Mouse (Mus musculus) gastrocnemius, postnatal 14 days (tissue): Measurements from ENCODE around the gene B3gat2. TPM values are rescaled to one million over a fixed set of nuclear protein-coding genes. Genes with fewer than 3 reads are reported as not detected.

ENCODE experiments used
- DNase-seq: peaks from one replicate; pipeline ENCODE4 v3.0.0; 2021; ENCODE audit warnings: mixed read lengths
- intact Hi-C: fragments of 180-260 bp; cut with DNase I; formaldehyde crosslinking; loops from one replicate; pipeline ENCODE4 v1.15.1; 2025; ENCODE audit warnings: low total_unique reads
- total RNA-seq, 2 experiments: library from RNA; stranded (reverse); gene quantifications; 2 replicates each; pipeline ENCODE4 v1.2.3; 2021

B3gat2 gene
- total RNA-seq, 2 experiments from 2014 or later, result not detected

DNA sequence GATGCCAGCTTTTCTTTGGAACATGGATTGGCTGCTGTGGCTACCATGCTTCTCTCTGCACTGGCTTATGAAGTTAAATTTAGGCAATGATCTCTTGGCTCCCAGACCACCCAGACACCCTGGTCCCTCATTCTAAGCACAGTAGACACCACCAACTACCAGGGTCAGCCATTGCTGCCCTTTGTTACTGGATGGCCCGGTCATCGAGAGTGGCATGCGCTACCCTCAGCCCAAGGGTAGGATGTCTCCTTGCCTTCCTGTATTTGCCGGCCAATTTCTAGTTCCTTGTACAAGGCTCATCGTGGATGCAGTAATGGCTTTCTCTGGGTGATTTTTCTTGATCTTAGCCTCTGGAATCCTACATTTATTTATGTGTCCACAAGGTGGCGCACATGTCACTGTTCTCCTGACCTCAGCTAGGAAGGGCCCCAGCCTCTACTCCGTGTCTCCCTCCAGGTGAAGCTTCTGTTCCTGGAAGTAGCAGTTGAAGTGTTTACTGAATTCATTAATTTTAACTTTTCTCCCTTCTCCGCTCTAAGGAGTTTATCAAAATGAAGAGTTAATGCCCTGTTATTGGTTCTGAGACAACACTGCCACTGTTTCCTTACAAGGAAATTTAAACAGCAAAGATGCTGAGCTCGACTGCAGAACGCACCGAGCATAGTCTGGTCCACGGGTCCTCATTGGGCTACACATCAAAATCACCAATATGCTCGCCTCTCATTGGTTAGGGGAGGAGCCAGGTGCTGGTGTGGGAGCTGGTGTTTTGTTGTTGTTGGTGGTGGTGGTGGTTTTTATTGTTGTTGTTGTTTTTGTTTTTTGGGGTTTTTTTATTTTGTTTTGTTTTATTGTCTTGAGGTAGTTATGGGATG lies 65.6 kb downstream of the B3gat2 start:
- DNase-seq, result peak; percentile 27
- intact Hi-C loops, result loop anchor here (5.0 to 10.0 kb wide), 2 partner anchors 210 to 348 kb away; partner anchors contain the start of gene Col9a1

DNA sequence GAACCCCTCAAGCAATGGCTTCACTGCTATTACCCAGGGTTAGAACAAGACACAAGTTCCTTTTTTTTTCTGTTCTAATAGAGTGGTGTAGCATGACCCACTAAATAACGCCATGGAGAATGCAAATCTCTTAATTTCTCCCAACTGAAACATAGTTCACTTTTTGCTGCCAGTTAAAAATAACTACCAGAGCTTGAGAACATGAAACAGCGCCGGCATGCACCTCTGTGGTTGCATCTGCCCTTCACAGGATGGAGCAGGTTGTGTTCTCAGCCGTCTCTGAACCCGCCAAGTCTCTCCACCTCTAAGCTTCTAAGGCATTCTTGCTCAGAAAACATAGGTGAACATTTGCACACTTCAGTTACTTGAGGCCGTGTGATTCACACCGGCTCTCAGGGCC lies 72.7 kb downstream of the B3gat2 start:
- no peak for DNase-seq
- intact Hi-C loops, result no loop called here

DNA sequence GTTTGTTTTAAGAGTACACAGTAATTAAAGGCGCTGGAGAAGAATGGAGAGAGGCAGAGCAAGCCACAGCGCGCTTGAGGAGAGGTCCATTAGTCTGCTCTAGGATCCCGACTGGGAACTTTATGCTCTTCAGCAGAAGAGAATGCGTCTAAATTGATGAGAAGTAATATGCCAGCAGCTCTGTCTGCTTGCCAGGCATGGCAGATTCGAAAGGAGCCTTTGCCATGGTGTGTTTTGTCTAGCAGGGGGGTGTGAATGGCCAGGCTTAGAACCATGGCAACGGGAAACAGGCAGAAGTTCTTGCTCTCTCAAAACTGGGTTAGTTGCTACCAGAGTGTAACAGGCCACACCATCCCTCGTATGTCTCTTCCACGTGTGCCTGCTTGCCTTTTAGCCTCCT lies 73.3 kb downstream of the B3gat2 start:
- intact Hi-C loops, result no loop called here
- DNase-seq, result no peak

DNA sequence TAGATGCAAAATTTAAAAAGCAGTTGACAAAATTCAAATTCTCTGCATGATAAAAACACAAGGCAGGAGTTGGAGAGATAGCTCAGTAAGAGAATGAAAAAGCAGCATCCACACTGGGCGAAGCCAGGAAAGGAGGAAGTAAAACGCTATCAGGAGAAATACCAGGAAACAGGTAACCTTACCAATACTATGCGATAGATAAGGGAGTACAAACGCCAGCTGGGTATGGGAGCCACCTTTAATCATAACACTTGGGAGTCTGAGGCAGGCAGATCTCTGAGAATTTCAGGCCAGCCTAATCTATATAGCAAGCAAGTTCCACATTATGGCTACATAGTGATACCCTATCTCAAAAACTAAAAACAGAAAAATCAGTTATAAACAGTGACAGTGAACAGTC lies 75.1 kb downstream of the B3gat2 start:
- intact Hi-C loops, result no loop called here
- no peak for DNase-seq

DNA sequence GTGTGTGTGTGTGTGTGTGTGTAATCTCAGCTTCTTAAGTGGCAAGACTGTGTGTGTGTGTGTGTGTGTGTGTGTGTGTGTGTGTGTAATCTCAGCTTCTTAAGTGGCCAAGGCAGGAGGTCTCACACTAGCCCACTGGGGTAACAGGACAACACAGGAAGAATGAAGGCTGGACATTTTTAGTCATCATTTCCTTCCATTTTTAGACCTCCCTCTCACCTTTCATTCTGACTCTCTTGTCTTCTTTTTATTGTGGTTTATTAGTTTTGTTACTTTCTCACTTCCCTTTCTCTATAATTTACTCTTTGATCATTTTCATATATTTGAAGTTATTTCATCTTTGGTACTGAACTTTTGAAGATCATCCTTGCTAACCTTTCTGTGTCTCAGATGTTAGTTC lies 79.4 kb downstream of the B3gat2 start:
- DNase-seq, result no peak
- intact Hi-C loops, result no loop called here

DNA sequence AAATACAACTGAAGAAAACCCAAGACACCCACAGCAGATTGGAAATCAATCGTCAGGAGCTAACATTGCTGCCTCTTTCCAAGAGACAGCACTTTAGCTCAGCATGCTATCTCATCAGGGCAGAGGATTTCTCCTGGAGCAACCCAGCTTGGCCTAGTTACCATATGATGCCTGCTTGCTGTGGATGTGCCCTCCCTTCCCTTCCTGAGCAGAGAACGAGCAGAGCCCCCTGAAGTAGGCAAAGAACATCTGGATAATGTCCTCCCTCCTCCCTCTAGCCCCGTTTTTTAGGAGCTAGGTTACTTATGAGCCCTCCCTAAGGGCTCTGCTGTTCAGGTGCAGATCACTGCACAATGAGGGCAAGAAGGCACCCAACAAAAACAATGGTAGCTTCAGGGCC lies 81.1 kb downstream of the B3gat2 start:
- intact Hi-C loops, result no loop called here
- DNase-seq, result no peak

DNA sequence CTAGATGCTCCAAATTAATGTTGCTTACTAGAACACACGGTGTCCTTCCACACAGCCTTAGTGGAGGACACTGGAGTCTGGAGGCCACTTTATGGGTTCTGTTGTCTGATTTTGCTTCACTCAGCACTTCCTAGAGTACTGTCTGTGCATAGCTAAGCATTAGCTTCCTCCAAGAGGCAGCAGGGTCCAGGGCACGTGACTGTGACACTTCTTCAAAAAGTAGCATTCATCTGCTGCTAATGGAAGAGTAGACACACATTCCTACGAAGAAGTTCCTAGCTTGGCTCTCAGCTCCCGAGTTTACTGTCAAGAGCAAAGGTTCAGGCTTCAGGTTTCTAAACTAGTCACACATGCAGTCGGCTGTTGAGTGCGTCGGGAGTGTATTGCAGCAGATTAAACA lies 82.2 kb downstream of the B3gat2 start:
- intact Hi-C loops, result no loop called here
- DNase-seq, result no peak

DNA sequence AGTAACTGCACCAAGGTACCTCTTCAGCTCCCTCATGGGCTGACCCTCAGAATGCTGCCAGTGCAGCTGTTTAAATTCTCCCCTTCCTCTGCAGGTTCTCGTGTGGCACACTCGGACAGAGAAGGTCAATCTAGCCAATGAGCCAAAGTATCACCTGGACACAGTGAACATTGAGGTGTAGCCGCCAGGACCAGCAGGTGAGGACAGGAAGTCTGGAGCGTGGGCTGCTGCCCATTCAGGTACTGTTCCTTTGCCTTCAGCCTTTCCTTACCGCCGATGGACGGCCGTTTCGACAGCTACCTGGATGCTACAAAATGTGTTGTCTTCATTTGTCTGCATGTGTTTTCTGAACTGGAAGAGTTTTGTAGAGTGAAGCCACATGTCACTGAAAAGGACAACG lies 83.5 kb downstream of the B3gat2 start:
- intact Hi-C loops, result no loop called here

DNA sequence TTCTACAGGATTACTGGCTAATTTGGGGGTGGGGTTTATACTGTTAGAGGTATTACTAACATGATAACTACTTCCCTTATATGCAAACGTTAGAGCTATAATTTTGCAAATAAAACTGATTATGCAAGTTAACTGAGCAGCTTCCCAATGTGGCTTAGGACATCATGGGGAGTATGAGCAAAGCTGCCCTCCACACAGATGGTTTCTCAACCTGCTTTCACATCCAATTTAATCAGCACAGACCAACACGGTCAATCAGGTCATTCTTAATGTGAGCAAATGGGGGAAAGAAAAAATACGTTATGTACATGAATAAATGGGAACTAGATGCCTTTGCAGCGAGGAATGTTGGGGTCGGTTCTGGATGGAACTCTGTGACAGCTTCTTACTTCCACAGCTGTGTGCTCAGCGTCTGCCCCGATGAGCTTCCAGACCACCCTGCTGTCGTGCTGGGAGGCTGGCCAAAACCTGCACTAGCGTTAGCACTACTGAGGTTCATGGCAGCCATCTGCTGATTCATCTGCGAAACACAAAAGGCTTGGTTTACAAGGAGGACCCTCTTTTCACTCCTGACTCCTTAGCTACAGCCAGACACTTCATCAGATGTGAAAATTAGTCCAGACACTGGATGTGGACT lies 84.6 kb downstream of the B3gat2 start:
- intact Hi-C loops, result no loop called here
- no peak for DNase-seq

More for the DNA sequence above, 83.5 kb downstream of the B3gat2 start:
- DNase-seq, result no peak

DNA sequence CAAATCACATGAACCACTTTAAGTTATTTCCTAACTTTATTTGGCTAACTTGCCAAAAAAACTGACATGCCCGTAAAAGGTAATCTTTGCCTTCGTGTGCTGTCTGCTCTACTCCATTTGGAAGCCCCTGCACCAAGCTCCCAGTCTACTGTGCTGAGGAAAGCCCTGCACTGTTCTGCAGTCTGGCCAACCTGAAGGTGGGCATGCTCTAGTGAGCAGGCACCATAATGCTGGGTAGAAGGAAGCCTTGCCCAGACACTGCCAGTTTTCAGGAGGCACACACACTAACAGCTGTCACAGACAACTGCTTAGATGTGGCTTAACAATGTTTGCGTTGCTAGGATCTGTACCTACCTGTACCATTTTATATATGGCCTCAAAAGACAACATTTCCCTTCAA lies 94.1 kb downstream of the B3gat2 start:
- intact Hi-C loops, result no loop called here
- no peak for DNase-seq

DNA sequence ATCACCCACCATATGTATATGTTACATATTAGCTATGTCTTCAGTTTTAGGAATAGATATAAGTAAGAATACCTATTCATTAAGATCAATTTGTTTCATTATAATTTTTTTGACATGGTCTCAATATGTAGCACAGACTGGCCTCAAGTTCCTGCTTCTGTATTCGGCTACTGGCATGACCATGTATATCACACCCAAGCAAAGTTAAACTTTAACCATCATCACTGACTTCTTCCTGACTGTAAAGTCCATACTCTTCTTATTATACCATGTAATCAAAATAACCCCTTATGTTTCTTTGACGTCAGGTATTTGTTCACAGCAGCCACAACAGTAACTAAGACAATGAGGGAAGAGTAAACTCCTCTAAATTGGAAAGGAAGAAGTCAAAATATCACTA lies 99.4 kb downstream of the B3gat2 start:
- no peak for DNase-seq
- intact Hi-C loops, result no loop called here

DNA sequence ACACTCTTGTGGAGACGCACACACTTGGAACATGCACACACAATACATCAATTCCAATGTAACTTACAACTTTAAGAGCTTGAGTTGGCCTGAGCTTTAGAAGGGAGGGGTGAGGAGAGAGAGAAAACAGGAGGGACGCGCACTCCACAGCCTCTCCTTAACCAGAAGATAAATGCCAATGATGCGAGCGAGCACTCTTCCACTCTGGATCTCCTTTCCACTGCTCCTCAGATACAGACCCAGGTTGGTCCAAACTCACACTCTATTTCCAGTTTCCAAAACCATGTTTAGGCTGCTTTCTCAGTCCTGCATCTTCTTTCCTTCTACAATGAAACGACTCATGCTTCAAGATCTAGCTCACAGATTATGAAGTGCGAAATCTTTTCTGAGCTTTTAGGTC lies 104.0 kb downstream of the B3gat2 start:
- DNase-seq, result no peak
- intact Hi-C loops, result no loop called here

DNA sequence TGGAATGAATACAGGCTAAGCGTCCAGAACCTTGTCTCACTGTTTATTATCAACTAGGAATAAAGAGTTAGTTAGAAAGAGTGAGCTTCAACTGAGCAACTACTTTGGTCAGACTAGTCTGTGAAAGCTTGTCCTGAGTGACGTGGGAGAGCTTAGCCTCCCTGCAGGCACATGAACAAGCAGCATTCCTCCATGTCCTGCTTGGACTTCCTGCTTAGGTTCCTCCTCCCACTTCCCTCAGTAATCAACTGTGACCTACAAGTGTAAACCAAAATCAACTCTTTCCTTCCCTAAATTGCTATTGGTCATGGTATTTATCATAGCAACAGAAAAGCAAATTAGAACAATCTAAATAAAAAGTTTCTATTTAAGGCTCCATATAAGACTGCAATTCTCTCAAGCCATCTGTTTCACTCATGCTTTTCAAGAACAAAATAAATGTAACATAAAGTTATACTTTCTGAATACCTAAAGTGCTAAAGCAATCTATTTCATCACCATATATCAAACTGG lies 105.9 kb downstream of the B3gat2 start:
- intact Hi-C loops, result no loop called here
- no peak for DNase-seq

DNA sequence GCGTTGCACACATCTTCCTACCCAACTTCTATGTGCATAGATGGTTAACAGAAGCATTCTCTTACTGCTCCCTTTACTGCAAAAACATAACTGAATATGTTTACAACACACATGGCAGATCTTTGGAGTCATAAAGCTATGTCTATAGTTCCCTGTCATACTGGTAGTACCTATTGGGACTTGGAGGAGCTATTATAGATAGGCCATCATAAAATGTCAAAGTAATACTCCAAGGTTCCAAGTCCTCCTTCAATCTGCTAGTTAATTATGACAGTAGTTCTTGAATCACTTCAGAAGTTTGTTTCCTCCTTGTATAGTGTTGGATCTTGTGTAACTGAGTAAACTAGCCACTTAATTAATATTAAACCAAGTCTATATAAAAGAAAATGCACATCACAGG lies 110.6 kb downstream of the B3gat2 start:
- intact Hi-C loops, result no loop called here
- DNase-seq, result no peak

DNA sequence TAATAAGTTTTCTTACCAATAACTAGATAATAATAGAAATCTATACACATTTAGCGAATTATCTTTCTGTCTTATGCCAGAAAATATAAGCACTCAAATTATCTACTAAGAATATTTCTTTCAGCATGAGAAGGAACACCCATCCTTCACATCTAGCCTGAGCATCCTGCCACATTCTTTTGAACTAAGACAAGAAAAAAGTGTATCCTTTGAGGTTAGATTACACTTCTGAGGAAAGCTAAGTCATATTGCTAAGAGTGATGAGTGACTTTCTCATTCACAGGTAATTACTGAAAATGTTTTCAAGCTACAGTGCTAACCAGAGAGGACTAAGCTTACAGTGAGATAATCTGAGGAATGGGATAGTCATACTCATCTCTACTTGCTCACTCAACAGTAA lies 121.1 kb downstream of the B3gat2 start:
- intact Hi-C loops, result no loop called here
- no peak for DNase-seq

DNA sequence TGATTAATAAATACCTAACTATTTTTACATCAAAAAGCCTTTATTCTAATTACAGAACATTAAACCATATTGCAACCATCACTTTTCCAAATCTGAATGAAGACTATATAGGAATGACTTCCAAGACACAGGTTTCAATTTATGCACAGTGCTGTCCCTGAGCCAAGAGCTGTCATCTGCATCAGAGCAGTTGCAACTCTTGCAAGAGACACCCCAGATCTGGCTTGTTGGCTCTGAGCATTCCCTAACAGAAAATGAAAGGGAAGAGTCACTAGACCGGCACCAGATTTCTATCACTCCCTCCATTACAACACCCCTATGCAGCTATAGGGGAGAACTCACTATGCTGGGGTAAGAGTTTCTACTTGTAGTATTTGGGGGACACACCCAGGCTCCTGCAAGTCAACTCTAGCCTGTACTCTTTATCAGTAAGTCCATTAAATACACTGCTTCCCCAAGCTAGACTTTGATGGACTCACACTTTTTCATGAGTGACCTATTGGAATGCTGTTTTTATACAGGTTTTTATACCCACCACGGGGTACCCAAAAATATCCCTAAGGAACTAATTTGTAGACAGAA lies 122.6 kb downstream of the B3gat2 start:
- no peak for DNase-seq
- intact Hi-C loops, result no loop called here

DNA sequence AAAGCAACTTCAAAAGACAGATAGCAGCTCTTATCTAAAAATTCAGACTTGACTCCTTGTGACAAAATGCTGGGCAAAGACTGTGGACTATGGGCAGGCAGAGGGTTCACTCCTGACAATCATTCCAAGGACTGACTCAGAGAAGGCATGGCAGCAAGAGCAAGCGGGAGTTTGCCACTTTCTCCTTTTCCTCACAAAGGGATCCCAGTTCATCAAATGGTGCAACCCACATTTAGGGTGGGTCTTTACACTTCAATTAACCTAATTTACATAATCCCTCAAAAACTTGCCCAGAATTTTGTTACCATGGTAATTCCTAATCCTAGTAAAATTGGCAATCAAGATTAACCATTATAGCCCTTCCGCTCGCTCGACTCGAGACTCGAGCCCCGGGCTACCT lies 123.4 kb downstream of the B3gat2 start:
- intact Hi-C loops, result no loop called here
- no peak for DNase-seq

DNA sequence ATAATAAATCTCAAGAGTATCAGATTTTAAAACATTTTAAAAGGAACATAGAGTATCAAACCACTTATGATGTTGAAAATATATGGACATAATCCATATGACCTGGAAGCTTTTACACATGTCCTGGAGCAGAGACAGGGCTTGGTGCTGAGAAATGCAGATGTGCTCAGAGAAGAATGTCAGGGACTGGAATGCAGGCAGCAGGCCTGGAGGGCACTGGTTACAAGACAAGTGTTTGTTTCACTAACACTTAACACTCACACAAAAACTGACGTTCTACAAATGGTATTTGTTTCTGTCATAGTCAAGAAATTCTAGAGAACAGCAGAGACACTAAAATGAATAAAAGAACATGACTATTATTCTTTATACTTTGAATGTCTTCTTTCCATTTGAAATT lies 130.5 kb downstream of the B3gat2 start:
- intact Hi-C loops, result no loop called here
- no peak for DNase-seq
